Mouse (Mus musculus) kidney, postnatal 0 days (tissue): ENCODE results near the gene Cd109. TPM values are rescaled to one million over a fixed set of nuclear protein-coding genes. Genes with fewer than 3 reads are reported as not detected.

ENCODE experiments used
- ATAC-seq: fragments of 200-750 bp; cut with Nextera tagmentation; replicated peaks from 2 replicates; pipeline ENCODE4 v1.8.0; 2017; ENCODE audit warnings: low read depth, moderate number of reproducible peaks, moderate TSS enrichment, moderate library complexity; ENCODE audit not compliant: low FRiP score
- DNase-seq: peaks from one replicate; pipeline ENCODE4 v3.0.0-alpha.2; 2016; ENCODE audit warnings: low spot score
- H3K27ac ChIP-seq: fragments of 300-500 bp; sonication (generic); 2 replicates; pipeline ENCODE4 v1.5.1; 2014; ENCODE audit warnings: mild to moderate bottlenecking
- H3K27me3 ChIP-seq: fragments of 300-500 bp; sonication (generic); 2 replicates; pipeline ENCODE4 v1.6.1; 2014; ENCODE audit warnings: low read length, mixed read lengths; ENCODE audit not compliant: insufficient read depth
- H3K36me3 ChIP-seq: fragments of 300-500 bp; sonication (generic); 2 replicates; pipeline ENCODE4 v1.6.1; 2014; ENCODE audit warnings: low read length, mixed read lengths; ENCODE audit not compliant: insufficient read depth
- H3K4me1 ChIP-seq: fragments of 300-500 bp; sonication (generic); replicated peaks from 2 replicates; pipeline ENCODE4 v1.6.1; 2014; ENCODE audit warnings: antibody characterized with exemption, low read length, mixed read lengths; ENCODE audit not compliant: insufficient read depth
- H3K4me2 ChIP-seq: fragments of 300-500 bp; sonication (generic); 2 replicates; pipeline ENCODE4 v1.6.1; 2014; ENCODE audit warnings: mild to moderate bottlenecking, low read length, moderate library complexity, mixed read lengths
- H3K4me3 ChIP-seq: fragments of 300-500 bp; sonication (generic); replicated peaks from 2 replicates; pipeline ENCODE4 v1.5.1; 2014; ENCODE audit warnings: low read depth, low read length
- H3K9ac ChIP-seq: fragments of 300-500 bp; sonication (generic); 2 replicates; pipeline ENCODE4 v1.6.1; 2014; ENCODE audit warnings: low read depth, low read length
- H3K9me3 ChIP-seq: fragments of 300-500 bp; sonication (generic); replicated peaks from 2 replicates; pipeline ENCODE4 v1.6.1; 2016; ENCODE audit warnings: low read length, inconsistent platforms, mixed read lengths
- CTCF ChIP-seq: IDR thresholded peaks from 2 replicates; pipeline ENCODE4 v1.5.1; 2016; ENCODE audit warnings: antibody characterized with exemption, low read depth, mild to moderate bottlenecking, moderate library complexity
- WGBS: fragments of 180-500 bp; shearing (Covaris S2); extraction: QIAGEN DNeasy Blood & Tissue Kit; methylation state at CpG from one replicate; pipeline ENCODE4 v1.1.7; 2014; 5-methylcytosine and 5-hydroxymethylcytosine counted together
- polyA plus RNA-seq: library from polyadenylated mRNA; unstranded; fragments of >200 nt; fragmentation: Nextera tagmentation; extraction: Ambion mirVana; gene quantifications from 2 replicates; pipeline ENCODE4 v1.2.1, GENCODE M21; 2015

Cd109 gene
- polyA plus RNA-seq, 1 experiment from 2014 or later = 4.3 TPM

DNA sequence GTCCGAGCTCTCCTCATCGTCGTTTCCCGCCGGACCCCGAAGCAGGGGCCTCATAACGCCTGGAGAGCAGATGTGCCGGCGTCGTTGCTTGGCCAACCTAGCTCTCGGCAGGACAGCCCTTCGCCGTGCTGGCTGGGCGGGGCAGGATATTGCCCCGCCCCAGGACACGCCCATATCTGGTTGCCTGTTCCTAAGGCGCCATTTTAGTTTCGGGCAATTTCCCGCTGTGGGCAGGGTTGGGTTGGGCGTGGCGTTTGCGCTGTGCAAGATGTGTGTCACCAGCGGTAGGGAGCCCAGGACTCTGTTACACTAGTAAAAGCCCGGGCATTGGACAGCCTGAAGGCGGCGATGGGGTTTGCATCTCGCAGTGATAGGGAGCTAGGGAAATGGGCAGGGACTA, 27.4 kb upstream of the Cd109 start, which contains the start of gene Slc17a5:
Gene Slc17a5 (minus strand): TSS at position 128 of the 400 bp plus-strand sequence.
- peak; percentile 24; the same call in 1 of the 2 replicates for TF ChIP-seq CTCF
- Histone ChIP-seq H3K9me3 (no peaks in the 10 kb centered on the region), H3K36me3 (no peaks in the 10 kb centered on the region), H3K4me1 (peaks cover 3% of the 10 kb centered on the region; the same call in 1 of the 2 replicates), H3K4me3 (peak within 1 kb of the TSS; percentile 73), H3K4me2 (peak within 1 kb of the TSS; percentile 77), H3K9ac (peak within 1 kb of the TSS; percentile 73), H3K27ac (peak within 1 kb of the TSS; percentile 70), H3K27me3 (no peaks in the 10 kb centered on the region)
- DNase-seq (peak; percentile 98), ATAC-seq (peak; percentile 97)
- 0% methylated on average over 27 of the region's 27 CpGs for WGBS

DNA sequence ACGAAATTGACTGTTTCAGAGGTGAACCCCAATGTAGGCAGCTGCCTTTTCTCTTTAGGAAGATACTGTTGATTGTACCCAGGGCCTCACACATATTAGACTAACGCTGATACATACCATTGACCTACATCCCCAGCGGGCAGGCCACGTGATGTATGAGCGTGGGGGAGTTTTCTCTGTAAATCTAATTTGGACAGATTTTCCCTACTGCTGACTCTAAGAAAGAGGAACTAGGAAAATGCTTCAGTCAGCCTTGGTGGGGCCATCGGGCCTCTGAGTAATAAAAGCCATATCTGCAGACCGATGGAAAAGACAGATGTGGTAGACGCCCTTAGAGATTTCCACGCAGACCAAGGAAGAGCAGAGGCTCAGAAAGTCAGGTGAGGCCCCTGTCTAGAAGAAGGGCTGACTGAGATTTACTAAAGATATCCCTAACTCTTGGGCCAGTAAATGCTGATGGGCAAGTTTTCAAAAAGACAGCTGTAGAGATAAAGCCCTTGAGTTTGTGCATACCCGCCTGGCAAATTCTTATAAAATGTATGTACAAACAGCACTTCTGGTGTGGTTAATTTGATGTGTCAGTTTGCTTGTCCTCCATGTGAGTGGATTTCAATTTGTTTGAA, 26.8 kb upstream of the Cd109 start:
- Histone ChIP-seq H3K9me3 (no peaks in the 10 kb centered on the region), H3K4me2 (peak overlapping the region; percentile 77), H3K27me3 (no peaks in the 10 kb centered on the region), H3K9ac (peak overlapping the region; percentile 2; the same call in 1 of the 2 replicates), H3K27ac (peak overlapping the region; percentile 70), H3K4me1 (peaks cover 3% of the 10 kb centered on the region; the same call in 1 of the 2 replicates), H3K4me3 (peak overlapping the region; percentile 73), H3K36me3 (no peaks in the 10 kb centered on the region)
- WGBS = 34% methylated on average over 10 of the region's 10 CpGs
- ATAC-seq = peak; percentile 27; the same call in 1 of the 2 replicates
- no peak for TF ChIP-seq CTCF
- DNase-seq = peak; percentile 78

DNA sequence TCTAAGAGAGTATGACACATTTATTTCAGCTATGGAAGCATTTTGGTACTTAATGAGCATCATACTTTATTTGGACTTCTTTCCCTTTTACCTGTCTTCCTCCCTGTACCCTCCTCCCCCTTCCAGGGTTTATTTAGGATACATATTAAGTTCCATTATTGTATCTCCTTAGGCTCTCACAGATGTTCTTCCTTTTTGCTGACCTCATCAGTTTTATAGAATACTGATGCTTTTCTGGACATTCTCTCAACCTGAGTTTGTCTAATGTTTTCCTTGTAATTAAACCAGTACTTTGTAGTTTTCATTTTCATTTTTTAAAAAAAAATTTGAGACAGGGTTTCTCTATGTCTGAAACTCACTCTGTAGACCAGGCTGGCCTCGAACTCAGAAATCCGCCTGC, 24.9 kb upstream of the Cd109 start:
- no peaks in the 10 kb centered on the region for H3K27me3 ChIP-seq
- no peak overlapping the region for H3K27ac ChIP-seq
- H3K4me3 ChIP-seq = no peak overlapping the region
- no peak for ATAC-seq
- H3K36me3 ChIP-seq = no peaks in the 10 kb centered on the region
- peaks cover 3% of the 10 kb centered on the region; the same call in 1 of the 2 replicates for H3K4me1 ChIP-seq
- no peaks in the 10 kb centered on the region for H3K9me3 ChIP-seq
- DNase-seq = no peak
- no peak overlapping the region for H3K9ac ChIP-seq
- no peak overlapping the region for H3K4me2 ChIP-seq
- no peak for TF ChIP-seq CTCF
- 94% methylated on average over 2 of the region's 2 CpGs for WGBS

DNA sequence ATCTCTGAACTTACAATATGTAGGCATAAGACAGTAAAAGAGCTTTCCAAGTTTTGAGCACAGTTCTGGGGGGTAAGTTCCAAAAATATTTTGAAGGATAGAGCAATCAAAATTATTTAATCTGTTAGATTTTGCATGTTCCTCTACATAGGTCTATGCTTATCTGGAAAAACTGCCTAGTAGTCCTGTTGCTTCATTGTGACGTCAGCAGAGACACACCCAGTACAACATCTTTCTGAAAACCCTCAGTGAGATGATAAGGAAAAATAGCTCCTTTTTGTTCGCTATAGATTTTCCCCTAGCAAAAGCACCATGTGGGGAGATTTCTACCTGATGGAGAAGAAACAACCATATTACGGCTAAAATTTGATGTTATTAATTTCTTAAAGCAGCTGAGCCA, 20.1 kb upstream of the Cd109 start:
- H3K4me2 ChIP-seq = no peak overlapping the region
- DNase-seq = no peak

DNA sequence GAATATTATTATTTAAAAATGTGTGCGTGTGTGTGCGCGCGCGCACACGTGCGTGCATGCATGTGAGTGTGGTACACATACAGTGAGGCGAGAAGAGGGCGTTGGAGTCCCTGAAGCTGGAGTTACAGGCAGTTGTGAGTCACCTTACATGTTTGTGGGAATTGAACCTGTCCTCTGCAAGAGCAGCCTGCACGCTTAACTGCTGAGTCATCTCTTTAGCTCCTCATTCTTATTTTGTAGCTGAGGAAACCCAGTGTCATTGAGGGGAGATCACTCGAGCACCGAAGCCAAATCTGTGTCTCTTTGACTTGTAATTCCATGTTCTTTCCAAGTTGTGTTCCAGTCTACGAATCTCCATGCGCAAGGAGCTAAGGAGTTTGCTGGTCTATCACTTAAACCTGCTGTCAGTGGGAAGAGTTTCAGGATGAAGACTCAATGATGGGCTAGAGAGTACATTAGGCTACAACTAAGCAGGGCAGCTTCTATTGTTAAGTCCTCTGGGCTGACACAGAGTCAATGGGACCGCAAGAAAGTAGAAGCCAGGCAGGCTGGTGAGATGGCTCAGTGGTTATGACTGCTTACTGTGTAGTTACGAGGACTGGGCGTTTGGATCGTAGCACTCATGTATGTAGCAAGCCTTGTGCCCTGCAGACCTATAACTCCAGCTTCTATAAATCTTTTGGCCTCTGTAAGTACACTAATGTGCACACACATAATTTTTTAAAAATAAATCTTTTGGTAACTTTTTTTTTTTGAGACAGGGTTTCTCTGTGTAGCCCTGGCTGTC, 19.4 kb upstream of the Cd109 start:
- 87% methylated on average over 18 of the region's 18 CpGs for WGBS
- no peak for TF ChIP-seq CTCF
- no peaks in the 10 kb centered on the region for H3K27me3 ChIP-seq
- no peak overlapping the region for H3K27ac ChIP-seq
- H3K36me3 ChIP-seq = no peaks in the 10 kb centered on the region
- no peaks in the 10 kb centered on the region for H3K4me1 ChIP-seq
- no peaks in the 10 kb centered on the region for H3K9me3 ChIP-seq
- no peak overlapping the region for H3K4me2 ChIP-seq
- no peak overlapping the region for H3K9ac ChIP-seq
- ATAC-seq (no peak), DNase-seq (no peak)
- no peak overlapping the region for H3K4me3 ChIP-seq

More for the DNA sequence above, 20.1 kb upstream of the Cd109 start:
- 84% methylated on average over 3 of the region's 3 CpGs for WGBS
- Histone ChIP-seq H3K27me3 (no peaks in the 10 kb centered on the region), H3K36me3 (no peaks in the 10 kb centered on the region), H3K4me1 (no peaks in the 10 kb centered on the region), H3K4me3 (no peak overlapping the region), H3K27ac (no peak overlapping the region), H3K9me3 (no peaks in the 10 kb centered on the region), H3K9ac (no peak overlapping the region)
- no peak for TF ChIP-seq CTCF
- no peak for ATAC-seq

DNA sequence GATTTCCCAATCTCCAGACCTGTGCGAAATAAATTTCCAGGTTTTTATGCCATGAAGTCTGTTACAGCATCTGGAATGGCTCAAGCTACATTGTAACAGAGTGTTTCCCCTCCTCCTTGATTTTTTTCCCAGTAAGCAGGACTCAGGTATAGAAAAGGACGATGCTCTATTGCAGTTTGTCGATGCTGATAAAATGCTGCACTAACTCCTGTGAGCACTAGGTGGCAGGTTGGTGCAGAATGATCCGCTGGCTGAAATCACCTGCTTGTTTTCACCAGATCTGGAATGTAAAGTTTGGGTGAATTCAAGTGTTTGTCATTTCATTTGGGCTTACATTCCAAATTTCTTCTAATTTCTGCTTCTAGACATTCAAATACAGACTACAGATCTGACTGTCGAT, 18.5 kb upstream of the Cd109 start:
- H3K36me3 ChIP-seq = no peaks in the 10 kb centered on the region
- no peak for ATAC-seq
- no peak overlapping the region for H3K4me3 ChIP-seq
- H3K27ac ChIP-seq = no peak overlapping the region
- no peaks in the 10 kb centered on the region for H3K4me1 ChIP-seq
- no peak overlapping the region for H3K9ac ChIP-seq
- H3K27me3 ChIP-seq = no peaks in the 10 kb centered on the region
- H3K9me3 ChIP-seq = no peaks in the 10 kb centered on the region
- WGBS = 4% methylated on average over 5 of the region's 5 CpGs
- no peak overlapping the region for H3K4me2 ChIP-seq
- TF ChIP-seq CTCF = peak; percentile 83
- peak; percentile 72 for DNase-seq
